Mouse (Mus musculus) limb, embryonic 14.5 days (tissue): Measurements from ENCODE around the gene Tspan18. TPM values are rescaled to one million over a fixed set of nuclear protein-coding genes. Genes with fewer than 3 reads are reported as not detected.

Experiments used
- ATAC-seq: fragments of 200-750 bp; cut with Nextera tagmentation; 2 replicates; pipeline ENCODE4 v1.8.0; 2017; ENCODE audit warnings: low read depth, moderate number of reproducible peaks, moderate TSS enrichment; ENCODE audit not compliant: low FRiP score
- DNase-seq: peaks from one replicate; pipeline ENCODE4 v3.0.0-alpha.2; 2015; ENCODE audit warnings: low spot score
- H3K27ac ChIP-seq: fragments of 300-500 bp; sonication (generic); replicated peaks from 2 replicates; pipeline ENCODE4 v1.5.1; 2014; ENCODE audit warnings: low read depth, mild to moderate bottlenecking, low read length, moderate library complexity, mixed read lengths
- H3K27me3 ChIP-seq: fragments of 300-500 bp; sonication (generic); 2 replicates; pipeline ENCODE4 v1.6.1; 2014; ENCODE audit warnings: low read length, mixed read lengths; ENCODE audit not compliant: control insufficient read depth, insufficient read depth
- H3K36me3 ChIP-seq: fragments of 300-500 bp; sonication (generic); 2 replicates; pipeline ENCODE4 v1.6.1; 2014; ENCODE audit warnings: mild to moderate bottlenecking, low read length, moderate library complexity, mixed read lengths; ENCODE audit not compliant: control insufficient read depth, insufficient read depth
- H3K4me1 ChIP-seq: fragments of 300-500 bp; sonication (generic); 2 replicates; pipeline ENCODE4 v1.6.1; 2014; ENCODE audit warnings: antibody characterized with exemption, low read length, mixed read lengths; ENCODE audit not compliant: control insufficient read depth, insufficient read depth
- H3K4me2 ChIP-seq: fragments of 300-500 bp; sonication (generic); replicated peaks from 2 replicates; pipeline ENCODE4 v1.6.1; 2014; ENCODE audit warnings: low read depth, mild to moderate bottlenecking, low read length, moderate library complexity; ENCODE audit not compliant: severe bottlenecking
- H3K4me3 ChIP-seq: fragments of 300-500 bp; sonication (generic); replicated peaks from 2 replicates; pipeline ENCODE4 v1.5.1; 2014; ENCODE audit warnings: low read length
- H3K9ac ChIP-seq: fragments of 300-500 bp; sonication (generic); 2 replicates; pipeline ENCODE4 v1.6.1; 2014; ENCODE audit warnings: mild to moderate bottlenecking, low read depth, low read length, moderate library complexity; ENCODE audit not compliant: severe bottlenecking
- H3K9me3 ChIP-seq: fragments of 300-500 bp; sonication (generic); 2 replicates; pipeline ENCODE4 v1.6.1; 2016; ENCODE audit warnings: low read length; ENCODE audit not compliant: control insufficient read depth
- POLR2A ChIP-seq: fragments of 200-500 bp; IDR thresholded peaks from 2 replicates; pipeline ENCODE4 v1.8.0; 2012; ENCODE audit warnings: inconsistent platforms, mild to moderate bottlenecking, moderate library complexity, borderline replicate concordance; ENCODE audit not compliant: insufficient read depth, insufficient read length; ENCODE audit errors: extremely low read depth
- WGBS: fragments of 180-500 bp; shearing (Covaris S2); extraction: QIAGEN DNeasy Blood & Tissue Kit; methylation state at CpG from one replicate; pipeline ENCODE4 v1.1.7; 2014; 5-methylcytosine and 5-hydroxymethylcytosine counted together
- polyA plus RNA-seq, 2 experiments: library from polyadenylated mRNA; depleted of rRNA in 1 of 2; stranded (reverse) in 1 of 2; unstranded in 1 of 2; fragments of >200 nt; fragmentation: Nextera tagmentation in 1 of 2; extraction: Ambion mirVana in 1 of 2; gene quantifications; 2 replicates each; pipeline versions ENCODE4 v1.2.1 to v1.2.3; 2012 to 2014

Tspan18 gene
- polyA plus RNA-seq, 2 experiments: 24.5 to 34.5 TPM

GRCm38 (mm10) chr2:93162791-93163190 is 171.5 kb downstream of the Tspan18 start:
- Histone ChIP-seq H3K9ac (no peak overlapping the region), H3K27me3 (no peaks in the 10 kb centered on the region), H3K4me3 (no peak overlapping the region), H3K4me2 (no peak overlapping the region), H3K9me3 (no peaks in the 10 kb centered on the region), H3K27ac (no peak overlapping the region), H3K36me3 (no peaks in the 10 kb centered on the region), H3K4me1 (0 out of 2 replicates have a peak, but pooled peaks cover 3% of the 10 kb centered on the region)
- DNase-seq (no peak), ATAC-seq (no peak)
- TF ChIP-seq POLR2A: no peak
- WGBS: 69% methylated on average over 4 of the region's 4 CpGs

- no peak for ATAC-seq
- Histone ChIP-seq H3K9ac (no peak overlapping the region), H3K27me3 (no peaks in the 10 kb centered on the region), H3K4me3 (no peak overlapping the region), H3K36me3 (no peaks in the 10 kb centered on the region), H3K9me3 (no peaks in the 10 kb centered on the region), H3K27ac (no peak overlapping the region), H3K4me1 (0 out of 2 replicates have a peak, but pooled peaks cover 3% of the 10 kb centered on the region), H3K4me2 (no peak overlapping the region)
- TF ChIP-seq POLR2A: no peak
- no peak for DNase-seq
- 72% methylated on average over 7 of the region's 7 CpGs for WGBS
These were observed 172.2 kb downstream of the Tspan18 start for GRCm38 (mm10) chr2:93161914-93162664.

DNA sequence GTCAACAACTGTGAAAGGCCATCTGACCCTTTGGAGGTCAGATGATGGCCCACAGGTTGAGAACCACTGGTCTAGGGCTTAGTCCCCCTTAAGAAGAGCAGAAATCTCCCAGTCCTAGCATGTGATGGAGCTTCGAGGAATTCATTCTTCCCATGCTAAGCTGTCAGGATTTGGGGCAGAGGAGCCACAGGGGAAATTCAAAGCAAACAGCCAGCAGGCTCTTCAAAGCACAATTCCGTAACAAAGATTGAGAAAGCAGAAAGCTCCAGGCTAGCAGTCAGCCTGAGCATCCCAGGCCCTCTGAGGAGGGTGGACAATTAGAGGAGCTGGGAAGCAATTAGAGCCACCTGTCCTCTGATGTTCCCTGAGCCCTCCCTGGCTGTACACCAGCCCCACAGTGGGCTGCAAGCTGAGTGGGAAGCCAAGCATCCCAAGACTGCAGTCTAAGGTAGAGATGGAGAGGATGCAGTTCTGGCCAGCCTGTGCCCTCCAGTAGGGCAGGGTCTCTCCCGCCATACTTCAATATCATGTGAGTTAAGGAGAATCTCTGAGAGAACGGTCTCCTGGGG is 173.8 kb downstream of the Tspan18 start:
- H3K27me3 ChIP-seq: no peaks in the 10 kb centered on the region
- H3K36me3 ChIP-seq: no peaks in the 10 kb centered on the region
- no peak overlapping the region for H3K9ac ChIP-seq
- H3K27ac ChIP-seq: no peak overlapping the region
- H3K4me2 ChIP-seq: no peak overlapping the region
- 0 out of 2 replicates have a peak, but pooled peaks cover 3% of the 10 kb centered on the region for H3K4me1 ChIP-seq
- ATAC-seq (no peak), DNase-seq (no peak)
- no peaks in the 10 kb centered on the region for H3K9me3 ChIP-seq
- 70% methylated on average over 4 of the region's 4 CpGs for WGBS
- TF ChIP-seq POLR2A: no peak
- no peak overlapping the region for H3K4me3 ChIP-seq

DNA sequence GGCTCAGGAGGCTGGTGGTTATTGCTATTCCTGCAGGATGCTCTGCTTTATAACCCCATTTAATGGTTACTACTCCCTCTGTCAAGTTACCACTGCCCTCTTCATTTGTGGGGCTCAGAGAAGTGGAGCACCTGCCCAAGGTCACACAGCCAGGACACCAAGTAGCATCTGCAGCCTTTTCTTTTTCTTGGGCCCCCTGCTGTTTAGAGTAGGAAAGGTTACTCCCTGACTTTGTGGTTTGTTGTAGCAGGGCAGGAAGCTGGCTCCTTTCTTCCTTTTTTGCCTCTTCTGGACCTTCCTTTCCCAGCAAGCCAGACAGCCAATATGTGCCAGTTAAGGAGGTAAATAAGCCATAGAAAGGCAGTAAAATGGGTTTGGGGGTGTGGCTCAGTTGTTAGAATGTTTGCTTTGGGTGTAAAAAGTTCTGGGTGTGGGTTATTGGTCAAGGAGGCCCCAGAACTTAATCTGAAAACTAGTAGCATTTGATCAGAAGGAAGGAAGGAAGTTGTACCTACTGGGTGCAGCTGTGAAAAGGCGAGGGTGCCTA is 179.7 kb downstream of the Tspan18 start:
- no peak overlapping the region for H3K9ac ChIP-seq
- H3K9me3 ChIP-seq: no peaks in the 10 kb centered on the region
- no peaks in the 10 kb centered on the region for H3K4me1 ChIP-seq
- H3K27ac ChIP-seq: no peak overlapping the region
- H3K27me3 ChIP-seq: no peaks in the 10 kb centered on the region
- no peak for DNase-seq
- no peaks in the 10 kb centered on the region for H3K36me3 ChIP-seq
- TF ChIP-seq POLR2A: no peak
- no peak overlapping the region for H3K4me2 ChIP-seq
- H3K4me3 ChIP-seq: no peak overlapping the region
- 83% methylated on average over 1 of the region's 1 CpGs for WGBS
- no peak for ATAC-seq

GRCm38 (mm10) chr2:93153833-93154232 is 180.5 kb downstream of the Tspan18 start:
- no peak overlapping the region for H3K27ac ChIP-seq
- no peaks in the 10 kb centered on the region for H3K36me3 ChIP-seq
- ATAC-seq (no peak), DNase-seq (no peak)
- WGBS: 91% methylated on average over 1 of the region's 1 CpGs
- no peak overlapping the region for H3K9ac ChIP-seq
- H3K4me3 ChIP-seq: no peak overlapping the region
- no peak overlapping the region for H3K4me2 ChIP-seq
- no peaks in the 10 kb centered on the region for H3K9me3 ChIP-seq
- TF ChIP-seq POLR2A: no peak
- no peaks in the 10 kb centered on the region for H3K4me1 ChIP-seq
- no peaks in the 10 kb centered on the region for H3K27me3 ChIP-seq
